Mouse (Mus musculus) MEL (cell line): ENCODE results near the gene Mrs2. TPM values are rescaled to one million over a fixed set of nuclear protein-coding genes. Genes with fewer than 3 reads are reported as not detected.

Experiments
- DNase-seq: peaks from one replicate; pipeline ENCODE4 v3.0.0; 2011; ENCODE audit warnings: low read depth, low spot score
- H3K27ac ChIP-seq: 2 replicates; pipeline ENCODE4 v1.5.1; 2012; ENCODE audit warnings: low read depth, mild to moderate bottlenecking, control low read depth, low read length, moderate library complexity; ENCODE audit not compliant: control insufficient read depth
- H3K27me3 ChIP-seq, 2 experiments: fragments of 150-350 bp in 1 of 2; sonication (generic) in 1 of 2; 2 replicates each; pipeline ENCODE4 v1.6.1; 2012; ENCODE audit warnings: low read length in 2 of 2, mild to moderate bottlenecking in 2 of 2, improper control_type of control experiment in 1 of 2, moderate library complexity in 1 of 2; ENCODE audit not compliant: insufficient read depth in 2 of 2, control insufficient read depth in 1 of 2
- H3K36me3 ChIP-seq, 2 experiments: 2 replicates each; pipeline ENCODE4 v1.6.1; 2012 to 2014; ENCODE audit warnings: low read length in 2 of 2, improper control_type of control experiment in 1 of 2, inconsistent platforms in 1 of 2, mild to moderate bottlenecking in 1 of 2; ENCODE audit not compliant: insufficient read depth in 2 of 2, control insufficient read depth in 1 of 2
- H3K4me1 ChIP-seq, 2 experiments: fragments of 150-350 bp in 1 of 2; sonication (generic) in 1 of 2; 2 replicates each; pipeline ENCODE4 v1.6.1; 2012; ENCODE audit warnings: low read length in 2 of 2, improper control_type of control experiment in 1 of 2, mild to moderate bottlenecking in 1 of 2; ENCODE audit not compliant: insufficient read depth in 2 of 2, control insufficient read depth in 1 of 2
- H3K4me3 ChIP-seq, 2 experiments: fragments of 150-350 bp in 1 of 2; sonication (generic) in 1 of 2; 2 replicates each; pipeline ENCODE4 v1.5.1; 2012; ENCODE audit warnings: low read depth in 2 of 2, low read length in 2 of 2, mild to moderate bottlenecking in 2 of 2, moderate library complexity in 2 of 2, control low read depth in 1 of 2, improper control_type of control experiment in 1 of 2; ENCODE audit not compliant: control insufficient read depth in 1 of 2, insufficient read depth in 1 of 2
- H3K79me2 ChIP-seq: 2 replicates; pipeline ENCODE4 v1.6.1; 2012; ENCODE audit warnings: mild to moderate bottlenecking, low read length, moderate library complexity; ENCODE audit not compliant: control insufficient read depth, poor library complexity, insufficient read depth
- H3K9ac ChIP-seq: 2 replicates; pipeline ENCODE4 v1.6.1; 2012; ENCODE audit warnings: low read depth, mild to moderate bottlenecking, control low read depth, low read length, moderate library complexity; ENCODE audit not compliant: control insufficient read depth, poor library complexity, severe bottlenecking
- H3K9me3 ChIP-seq: fragments of 150-350 bp; sonication (generic); replicated peaks from 2 replicates; pipeline ENCODE4 v1.6.1; 2012; ENCODE audit warnings: mild to moderate bottlenecking, low read length, improper control_type of control experiment, moderate library complexity; ENCODE audit not compliant: insufficient read depth
- CTCF ChIP-seq, 3 experiments: IDR thresholded peaks in 2 of 3; conservative IDR thresholded peaks in 1 of 3; 2 replicates each; pipeline ENCODE4 v1.5.1; 2011 to 2012; ENCODE audit warnings: low read length in 3 of 3, low read depth in 2 of 3, mild to moderate bottlenecking in 2 of 3, improper control_type of control experiment in 1 of 3, inconsistent platforms in 1 of 3, mixed read lengths in 1 of 3, moderate library complexity in 1 of 3; ENCODE audit not compliant: control insufficient read depth in 1 of 3, insufficient read depth in 1 of 3, poor library complexity in 1 of 3, severe bottlenecking in 1 of 3
- ELF1 ChIP-seq: IDR thresholded peaks from 2 replicates; pipeline ENCODE4 v1.6.1; 2014; ENCODE audit warnings: low read depth, mild to moderate bottlenecking, inconsistent platforms, low read length, improper control_type of control experiment, moderate library complexity
- ETS1 ChIP-seq: IDR thresholded peaks from 2 replicates; pipeline ENCODE4 v1.6.1; 2012; ENCODE audit warnings: low read depth, mild to moderate bottlenecking, inconsistent platforms, low read length, improper control_type of control experiment, moderate library complexity
- GABPA ChIP-seq: IDR thresholded peaks from 2 replicates; pipeline ENCODE4 v1.6.1; 2012; ENCODE audit warnings: low read depth, mild to moderate bottlenecking, inconsistent platforms, low read length, improper control_type of control experiment, moderate library complexity
- GATA1 ChIP-seq: IDR thresholded peaks from 2 replicates; pipeline ENCODE4 v1.6.1; 2011; ENCODE audit warnings: low read depth, low read length, improper control_type of control experiment
- JUND ChIP-seq: IDR thresholded peaks from 2 replicates; pipeline ENCODE4 v1.6.1; 2011; ENCODE audit warnings: low read depth, mild to moderate bottlenecking, improper control_type of control experiment, low read length
- KAT2A ChIP-seq: conservative IDR thresholded peaks from 2 replicates; pipeline ENCODE4 v1.6.1; 2012; ENCODE audit warnings: low read depth, low read length, improper control_type of control experiment, inconsistent platforms
- MAZ ChIP-seq: IDR thresholded peaks from 2 replicates; pipeline ENCODE4 v1.6.1; 2012; ENCODE audit warnings: low read depth, mild to moderate bottlenecking, inconsistent platforms, low read length, improper control_type of control experiment
- MYB ChIP-seq: IDR thresholded peaks from 2 replicates; pipeline ENCODE4 v1.6.1; 2011; ENCODE audit warnings: mild to moderate bottlenecking, low read depth, low read length, improper control_type of control experiment
- MYC ChIP-seq: IDR thresholded peaks from 2 replicates; pipeline ENCODE4 v1.6.1; 2011; ENCODE audit warnings: low read depth, mild to moderate bottlenecking, low read length, improper control_type of control experiment, moderate library complexity
- NRF1 ChIP-seq: IDR thresholded peaks from 2 replicates; pipeline ENCODE4 v1.6.1; 2014; ENCODE audit warnings: low read depth, mild to moderate bottlenecking, inconsistent platforms, low read length, improper control_type of control experiment, moderate library complexity; ENCODE audit not compliant: poor library complexity, insufficient read depth, severe bottlenecking
- POLR2A ChIP-seq, 2 experiments: IDR thresholded peaks; 2 replicates each; pipeline ENCODE4 v1.6.1; 2011 to 2012; ENCODE audit warnings: low read length in 2 of 2, mild to moderate bottlenecking in 2 of 2, control low read depth in 1 of 2, improper control_type of control experiment in 1 of 2, low read depth in 1 of 2, moderate library complexity in 1 of 2; ENCODE audit not compliant: control insufficient read depth in 1 of 2, insufficient read depth in 1 of 2, poor library complexity in 1 of 2
- POLR2AphosphoS2 ChIP-seq: IDR thresholded peaks from 2 replicates; pipeline ENCODE4 v1.6.1; 2011; ENCODE audit warnings: low read length, improper control_type of control experiment
- POLR2AphosphoS5 ChIP-seq: IDR thresholded peaks from 2 replicates; pipeline ENCODE4 v1.6.1; 2012; ENCODE audit warnings: low read depth, borderline replicate concordance, mild to moderate bottlenecking, inconsistent platforms, low read length, moderate library complexity, mixed read lengths
- RCOR1 ChIP-seq: IDR thresholded peaks from 2 replicates; pipeline ENCODE4 v1.6.1; 2012; ENCODE audit warnings: low read depth, mild to moderate bottlenecking, inconsistent platforms, low read length, improper control_type of control experiment
- SIN3A ChIP-seq: IDR thresholded peaks from 2 replicates; pipeline ENCODE4 v1.6.1; 2012; ENCODE audit warnings: low read length, improper control_type of control experiment, inconsistent platforms
- SMC3 ChIP-seq: IDR thresholded peaks from 2 replicates; pipeline ENCODE4 v1.6.1; 2011; ENCODE audit warnings: low read depth, low read length, improper control_type of control experiment
- TAL1 ChIP-seq: IDR thresholded peaks from 2 replicates; pipeline ENCODE4 v1.6.1; 2012; ENCODE audit warnings: mild to moderate bottlenecking, inconsistent platforms, low read length, moderate library complexity, mixed read lengths
- UBTF ChIP-seq: IDR thresholded peaks from 2 replicates; pipeline ENCODE4 v1.6.1; 2012; ENCODE audit warnings: low read depth, mild to moderate bottlenecking, inconsistent platforms, low read length, improper control_type of control experiment, moderate library complexity, borderline replicate concordance; ENCODE audit not compliant: insufficient read depth
- ZKSCAN1 ChIP-seq: IDR thresholded peaks from 2 replicates; pipeline ENCODE4 v1.6.1; 2012; ENCODE audit warnings: low read depth, mild to moderate bottlenecking, inconsistent platforms, low read length, improper control_type of control experiment, moderate library complexity
- ZMIZ1 ChIP-seq: IDR thresholded peaks from 2 replicates; pipeline ENCODE4 v1.6.1; 2012; ENCODE audit warnings: low read depth, mild to moderate bottlenecking, inconsistent platforms, low read length, improper control_type of control experiment, moderate library complexity
- polyA plus RNA-seq, 2 experiments: library from polyadenylated mRNA; stranded (reverse) in 1 of 2; unstranded in 1 of 2; fragments of >175 nt in 1 of 2; fragments of >200 nt in 1 of 2; gene quantifications; 2 replicates each; pipeline versions ENCODE4 v1.2.1 to v1.2.4; 2012; ENCODE audit warnings: low replicate concordance in 2 of 2, low read depth in 1 of 2; ENCODE audit not compliant: insufficient read length in 2 of 2, insufficient read depth in 1 of 2, missing spikeins in 1 of 2
- total RNA-seq: library from RNA; depleted of rRNA; stranded (reverse); fragments of 300-350 nt; gene quantifications from 2 replicates; pipeline ENCODE4 v1.2.3, GENCODE M21; 2012

Mrs2 gene
- total and polyA plus RNA-seq, 3 experiments, result 16.6 to 45.4 TPM; not detected in 1

- TF ChIP-seq RCOR1 (no peak), SMC3 (no peak), POLR2AphosphoS2 (peak; percentile 94), MAZ (no peak)
Observed at GRCm38 (mm10) chr13:25019793-25020539, at the start of gene Mrs2 (continued).

- TF ChIP-seq CTCF (IDR thresholded peaks at IDR 0.05 in 2 of 3, conservative IDR thresholded peaks at IDR 0.05 in 1 of 3; ENCODE audit: control insufficient read depth in 1 of 3, insufficient read depth in 1 of 3, low read depth in 2 of 3, low read length in 3 of 3, poor library complexity in 1 of 3, severe bottlenecking in 1 of 3) (no peak), ELF1 (no peak), ZKSCAN1 (no peak), ETS1 (no peak), ZMIZ1 (no peak), JUND (no peak), NRF1 (no peak), GABPA (no peak), MYC (no peak), TAL1 (no peak), POLR2A (IDR thresholded peaks at IDR 0.05; ENCODE audit: control insufficient read depth in 1 of 2, insufficient read depth in 1 of 2, low read depth in 1 of 2, low read length in 2 of 2, poor library complexity in 1 of 2) (no peak), POLR2AphosphoS5 (no peak), UBTF (no peak), MYB (no peak), SIN3A (no peak)
- TF ChIP-seq, all 39 proteins: peak for 0
- H3K79me2 ChIP-seq, result no peaks in the 10 kb centered on the region
- DNase-seq, result no peak
- no peak overlapping the region for H3K9ac ChIP-seq
- no peaks in the 10 kb centered on the region for H3K9me3 ChIP-seq
- no peak overlapping the region for H3K4me3 ChIP-seq
- H3K4me1 ChIP-seq, result no peaks in the 10 kb centered on the region
- H3K27ac ChIP-seq, result no peak overlapping the region
- no peaks in the 10 kb centered on the region; a peak in 2 of 4 replicates for H3K27me3 ChIP-seq
- H3K36me3 ChIP-seq, result no peaks in the 10 kb centered on the region
Observed at GRCm38 (mm10) chr13:25069765-25070164, 49.6 kb upstream of the Mrs2 start.

GRCm38 (mm10) chr13:25067183-25067582, 47.0 kb upstream of the Mrs2 start:
- H3K9me3 ChIP-seq, result no peaks in the 10 kb centered on the region
- no peaks in the 10 kb centered on the region for H3K36me3 ChIP-seq
- H3K27me3 ChIP-seq, result no peaks in the 10 kb centered on the region; a peak in 1 of 4 replicates
- TF ChIP-seq GATA1, result no peak
- no peak for TF ChIP-seq KAT2A
- no peak for TF ChIP-seq MYB
- no peak for TF ChIP-seq ZMIZ1
- no peak for TF ChIP-seq JUND
- H3K4me1 ChIP-seq, result no peaks in the 10 kb centered on the region
- no peaks in the 10 kb centered on the region for H3K79me2 ChIP-seq
- H3K4me3 ChIP-seq, result no peak overlapping the region
- no peak overlapping the region for H3K9ac ChIP-seq
- DNase-seq, result no peak
- no peak overlapping the region for H3K27ac ChIP-seq
